Mouse (Mus musculus): Measurements from ENCODE around the gene Hspbap1.

DNA sequence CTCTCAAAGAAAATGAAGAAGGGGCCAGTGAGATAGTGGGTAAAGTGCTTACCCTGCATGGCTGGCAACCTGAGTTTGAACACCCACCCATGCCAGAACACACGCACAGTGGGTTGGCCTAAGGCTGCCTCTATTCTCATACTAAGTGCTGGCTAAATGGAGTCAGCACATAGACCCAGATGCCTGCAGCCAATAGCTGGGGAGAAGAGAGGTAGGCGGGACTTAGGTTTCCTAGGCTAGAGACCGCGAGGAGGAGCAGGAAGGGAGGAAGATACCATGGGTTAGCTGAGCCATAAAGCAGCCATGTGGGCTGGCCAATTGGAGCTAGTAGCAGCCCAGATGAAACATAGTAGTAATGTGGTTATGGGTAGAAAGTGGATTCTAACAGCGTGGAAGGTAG, 2.4 kb downstream of the Hspbap1 start:
- TF ChIP-seq CTCF (IDR thresholded peaks at IDR 0.05; ENCODE audit: extremely low read depth, insufficient read depth, insufficient read length, insufficient replicate concordance): no peak
- TF ChIP-seq POLR2A (IDR thresholded peaks at IDR 0.05; ENCODE audit: low read depth, low read length): no peak

All from spleen, adult 2 months (tissue).